13 mouse cellular contexts compared by ENCODE assay signal in the genomic region with DNA sequence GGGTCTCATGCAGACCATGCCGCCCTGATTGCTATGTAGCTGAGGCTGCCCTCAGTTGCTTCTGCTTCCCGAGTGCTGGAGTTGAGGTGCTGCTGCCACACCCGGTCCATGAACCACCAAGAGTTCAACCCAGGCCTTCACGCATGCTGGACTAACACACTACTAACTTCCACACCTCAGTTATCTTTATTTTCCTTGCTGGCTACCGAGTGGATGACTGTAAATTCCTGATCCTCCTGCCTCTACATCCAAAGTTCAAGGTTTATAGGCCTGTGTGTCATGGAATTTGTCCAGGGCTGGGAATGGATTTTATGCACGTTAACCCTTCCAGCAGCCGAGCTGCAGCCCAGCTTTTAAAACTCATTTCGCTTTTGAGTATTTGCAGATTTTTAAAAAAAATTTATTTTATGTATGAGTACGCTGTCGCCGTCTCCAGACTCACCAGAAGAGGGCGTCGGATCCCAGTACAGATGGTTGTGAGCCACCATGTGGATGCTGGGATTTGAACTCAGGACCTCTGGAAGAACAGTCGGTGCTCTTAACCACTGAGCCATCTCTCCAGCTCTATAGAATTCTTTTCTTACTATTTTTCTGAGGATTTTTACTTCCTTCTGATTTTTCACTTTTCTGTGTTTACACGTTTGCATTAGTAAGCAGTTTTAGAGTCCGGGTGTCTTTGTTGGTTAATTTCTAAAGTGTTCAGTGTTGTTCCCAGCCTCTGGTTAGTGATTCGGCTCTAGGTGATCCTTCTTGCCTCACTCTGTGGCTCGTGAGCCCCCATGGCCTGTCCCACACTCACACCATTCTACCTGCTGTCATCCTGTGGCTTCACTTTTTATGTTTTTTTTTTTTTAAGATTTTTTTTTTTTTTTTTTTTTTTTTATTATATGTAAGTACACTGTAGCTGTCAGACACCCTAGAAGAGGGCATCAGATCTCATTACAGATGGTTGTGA. TPM values are rescaled to one million over a fixed set of nuclear protein-coding genes. Genes with fewer than 3 reads are reported as not detected.
DNase-seq lines count a peak whose midpoint lies in the region; ATAC-seq and TF ChIP-seq lines count a peak whose summit lies in the region.
"Had no signal": no experiment of that assay in that cellular context is flagged by ENCODE, and none has a peak within 500 bp of the region (broad histone marks: within the 10 kb centered on the region; RNA-seq: fewer than 3 reads in every experiment).

No protein-coding gene starts in this region.

- H3K4me2 ChIP-seq in limb, embryonic 15.5 days, result no peak overlapping the region
- no peak overlapping the region for H3K4me2 ChIP-seq in kidney, postnatal 0 days (ENCODE audit: low read length)
- H3K4me2 ChIP-seq in neural tube, embryonic 15.5 days, result no peak overlapping the region
- H3K4me2 ChIP-seq: embryonic facial prominence, embryonic 12.5 days; forebrain, embryonic 12.5 days; limb, embryonic 12.5 days had no signal

- peaks cover 40% of the 10 kb centered on the region for H3K36me3 ChIP-seq in limb, embryonic 15.5 days
- H3K36me3 ChIP-seq in limb, embryonic 10.5 days, result peaks cover 85% of the 10 kb centered on the region
- H3K36me3 ChIP-seq in E14TG2a.4 (ENCODE audit: insufficient read depth, low read length), result peaks cover 86% of the 10 kb centered on the region
- 0 out of 2 replicates have a peak, but pooled peaks cover 6% of the 10 kb centered on the region for H3K36me3 ChIP-seq in kidney, postnatal 0 days (ENCODE audit: insufficient read depth, low read length)
- H3K36me3 ChIP-seq in neural tube, embryonic 15.5 days, result peaks cover 32% of the 10 kb centered on the region

- no peak overlapping the region for H3K9ac ChIP-seq in limb, embryonic 15.5 days
- H3K9ac ChIP-seq in kidney, postnatal 0 days (ENCODE audit: low read depth, low read length), result 0 out of 2 replicates have a peak overlapping the region, but pooled peaks have one; percentile 18
- H3K9ac ChIP-seq in neural tube, embryonic 15.5 days (replicated peaks), result no peak overlapping the region
- H3K9ac ChIP-seq: embryonic facial prominence, embryonic 12.5 days; forebrain, embryonic 12.5 days; limb, embryonic 12.5 days had no signal

- no peak for DNase-seq in limb, embryonic 10.5 days (ENCODE audit: low spot score)
- peak; percentile 19 for DNase-seq in NIH3T3 (ENCODE audit: low read depth)
- no peak for DNase-seq in kidney, postnatal 0 days (ENCODE audit: low spot score)
- no peak for DNase-seq in cerebellum, postnatal 14 days
- DNase-seq: heart, adult 11 months; layer of hippocampus, adult 9-11 months had no signal

- TF ChIP-seq CTCF in E14TG2a.4 (conservative IDR thresholded peaks at IDR 0.05; ENCODE audit: low read length), result peak; percentile 20
- peak; percentile 23; the same call in 1 of the 2 replicates for TF ChIP-seq CTCF in kidney, postnatal 0 days (IDR thresholded peaks at IDR 0.05; ENCODE audit: low read depth)

- H3K27ac ChIP-seq in limb, embryonic 15.5 days, result peak overlapping the region; percentile 1; the same call in 1 of the 2 replicates
- no peak overlapping the region for H3K27ac ChIP-seq in limb, embryonic 10.5 days
- H3K27ac ChIP-seq in kidney, postnatal 0 days, result 0 out of 2 replicates have a peak overlapping the region, but pooled peaks have one; percentile 25
- no peak overlapping the region for H3K27ac ChIP-seq in neural tube, embryonic 15.5 days (replicated peaks)
- H3K27ac ChIP-seq: embryonic facial prominence, embryonic 12.5 days; forebrain, embryonic 12.5 days; limb, embryonic 12.5 days had no signal

- WGBS in limb, embryonic 15.5 days, result 80% methylated on average over 18 of the region's 18 CpGs
- WGBS in limb, embryonic 10.5 days, result 91% methylated on average over 18 of the region's 18 CpGs
- 75% methylated on average over 18 of the region's 18 CpGs for WGBS in kidney, postnatal 0 days
- whole genome bisulfite sequencing in neural tube, embryonic 15.5 days, result 92% methylated on average over 18 of the region's 18 CpGs

- no peaks in the 10 kb centered on the region for H3K9me3 ChIP-seq in limb, embryonic 15.5 days
- no peaks in the 10 kb centered on the region for H3K9me3 ChIP-seq in limb, embryonic 10.5 days (replicated peaks)
- H3K9me3 ChIP-seq in E14TG2a.4 (ENCODE audit: low read length), result no peaks in the 10 kb centered on the region
- no peaks in the 10 kb centered on the region for H3K9me3 ChIP-seq in kidney, postnatal 0 days (replicated peaks; ENCODE audit: low read length)
- H3K9me3 ChIP-seq in neural tube, embryonic 15.5 days (replicated peaks), result no peaks in the 10 kb centered on the region
- H3K9me3 ChIP-seq: embryonic facial prominence, embryonic 12.5 days; forebrain, embryonic 12.5 days; limb, embryonic 12.5 days had no signal

- no peaks in the 10 kb centered on the region for H3K27me3 ChIP-seq in limb, embryonic 15.5 days
- no peaks in the 10 kb centered on the region for H3K27me3 ChIP-seq in limb, embryonic 10.5 days (ENCODE audit: low read depth, poor library complexity, severe bottlenecking)
- H3K27me3 ChIP-seq in E14TG2a.4 (ENCODE audit: insufficient read depth, low read length), result no peaks in the 10 kb centered on the region
- H3K27me3 ChIP-seq in kidney, postnatal 0 days (ENCODE audit: insufficient read depth, low read length), result no peaks in the 10 kb centered on the region
- H3K27me3 ChIP-seq in neural tube, embryonic 15.5 days (replicated peaks), result no peaks in the 10 kb centered on the region
- H3K27me3 ChIP-seq: embryonic facial prominence, embryonic 12.5 days; forebrain, embryonic 12.5 days; limb, embryonic 12.5 days had no signal

- no peaks in the 10 kb centered on the region for H3K4me1 ChIP-seq in limb, embryonic 15.5 days
- no peaks in the 10 kb centered on the region for H3K4me1 ChIP-seq in limb, embryonic 10.5 days
- peaks cover 19% of the 10 kb centered on the region for H3K4me1 ChIP-seq in E14TG2a.4 (replicated peaks; ENCODE audit: low read depth, low read length)
- H3K4me1 ChIP-seq in kidney, postnatal 0 days (replicated peaks; ENCODE audit: insufficient read depth, low read length), result no peaks in the 10 kb centered on the region
- peaks cover 6% of the 10 kb centered on the region; the same call in 1 of the 2 replicates for H3K4me1 ChIP-seq in neural tube, embryonic 15.5 days
- H3K4me1 ChIP-seq: forebrain, embryonic 12.5 days; limb, embryonic 12.5 days had no signal

- no peak for ATAC-seq in limb, embryonic 15.5 days (ENCODE audit: insufficient number of reproducible peaks, low FRiP score, low TSS enrichment, low read depth)
- no peak for ATAC-seq in kidney, postnatal 0 days (replicated peaks; ENCODE audit: low FRiP score, low read depth)
- no peak for ATAC-seq in neural tube, embryonic 15.5 days (ENCODE audit: low FRiP score)

- no peak overlapping the region for H3K4me3 ChIP-seq in limb, embryonic 15.5 days
- H3K4me3 ChIP-seq in limb, embryonic 10.5 days, result no peak overlapping the region
- no peak overlapping the region for H3K4me3 ChIP-seq in E14TG2a.4 (replicated peaks; ENCODE audit: low read length)
- H3K4me3 ChIP-seq in kidney, postnatal 0 days (replicated peaks; ENCODE audit: low read depth, low read length), result no peak overlapping the region
- H3K4me3 ChIP-seq in neural tube, embryonic 15.5 days (replicated peaks), result no peak overlapping the region
- H3K4me3 ChIP-seq: embryonic facial prominence, embryonic 12.5 days; forebrain, embryonic 12.5 days; limb, embryonic 12.5 days; myocyte had no signal

RNA-seq across cellular contexts. Expression of a gene that starts 8.9 kb away (rescaled TPM):
- polyA plus RNA-seq in limb, embryonic 15.5 days (2015; fragmentation: Nextera tagmentation; extraction: Ambion mirVana), result 171 and 176 TPM in 2 replicates
- 356 and 405 TPM in 2 replicates for polyA plus RNA-seq in limb, embryonic 10.5 days (2016; fragmentation: Nextera tagmentation; extraction: Ambion mirVana)
- polyA plus RNA-seq in kidney, postnatal 0 days (2015; fragmentation: Nextera tagmentation; extraction: Ambion mirVana), result 111 and 121 TPM in 2 replicates
- polyA plus RNA-seq in neural tube, embryonic 15.5 days (2015; fragmentation: Nextera tagmentation; extraction: Ambion mirVana), result 200 and 209 TPM in 2 replicates

RNA-seq across cellular contexts. Expression of a gene that starts 22.9 kb away (rescaled TPM):
- 323 and 343 TPM in 2 replicates for polyA plus RNA-seq in limb, embryonic 15.5 days (2015; fragmentation: Nextera tagmentation; extraction: Ambion mirVana)
- polyA plus RNA-seq in limb, embryonic 10.5 days (2016; fragmentation: Nextera tagmentation; extraction: Ambion mirVana), result 220 and 231 TPM in 2 replicates
- 184 and 205 TPM in 2 replicates for polyA plus RNA-seq in kidney, postnatal 0 days (2015; fragmentation: Nextera tagmentation; extraction: Ambion mirVana)
- polyA plus RNA-seq in neural tube, embryonic 15.5 days (2015; fragmentation: Nextera tagmentation; extraction: Ambion mirVana), result 183 and 196 TPM in 2 replicates

RNA-seq across cellular contexts. Expression of a gene that starts 38.1 kb away (rescaled TPM):
- 31.0 and 33.1 TPM in 2 replicates for polyA plus RNA-seq in limb, embryonic 15.5 days (2015; fragmentation: Nextera tagmentation; extraction: Ambion mirVana)
- 38.2 and 39.9 TPM in 2 replicates for polyA plus RNA-seq in limb, embryonic 10.5 days (2016; fragmentation: Nextera tagmentation; extraction: Ambion mirVana)
- polyA plus RNA-seq in kidney, postnatal 0 days (2015; fragmentation: Nextera tagmentation; extraction: Ambion mirVana), result 41.2 and 49.6 TPM in 2 replicates
- 31.4 and 33.7 TPM in 2 replicates for polyA plus RNA-seq in neural tube, embryonic 15.5 days (2015; fragmentation: Nextera tagmentation; extraction: Ambion mirVana)

RNA-seq across cellular contexts. Expression of a gene that starts 57.9 kb away (rescaled TPM):
- 12.5 and 14.9 TPM in 2 replicates for polyA plus RNA-seq in limb, embryonic 15.5 days (2015; fragmentation: Nextera tagmentation; extraction: Ambion mirVana)
- 8.3 and 11.3 TPM in 2 replicates for polyA plus RNA-seq in limb, embryonic 10.5 days (2016; fragmentation: Nextera tagmentation; extraction: Ambion mirVana)
- 21.4 and 22.1 TPM in 2 replicates for polyA plus RNA-seq in kidney, postnatal 0 days (2015; fragmentation: Nextera tagmentation; extraction: Ambion mirVana)
- 17.3 and 18.2 TPM in 2 replicates for polyA plus RNA-seq in neural tube, embryonic 15.5 days (2015; fragmentation: Nextera tagmentation; extraction: Ambion mirVana)

Comparison
In these comparisons a context has a peak if more than half of its experiments do, and no peak if none do; other contexts are left out.
1. H3K27ac ChIP-seq: peak in limb, embryonic 15.5 days (single experiment) and kidney, postnatal 0 days (single experiment); none in limb, embryonic 10.5 days (single experiment) and neural tube, embryonic 15.5 days (single experiment).